Mouse (Mus musculus) stomach, postnatal 0 days (tissue): Measurements from ENCODE around the gene Rwdd2a.

Experiments used
- CTCF ChIP-seq: IDR thresholded peaks from 2 replicates; pipeline ENCODE4 v1.5.1; 2016; ENCODE audit warnings: antibody characterized with exemption, low read depth, mild to moderate bottlenecking, moderate library complexity
- EP300 ChIP-seq: optimal IDR thresholded peaks from 2 replicates; pipeline ENCODE3; 2016; ENCODE audit warnings: antibody characterized with exemption

GRCm38 (mm10) chr9:86570261-86570890 is 1.4 kb upstream of the Rwdd2a start:
- no peak for TF ChIP-seq CTCF
- no peak for TF ChIP-seq EP300
